15 mouse cellular contexts compared by ENCODE assay signal in genomic region chr5:24861449-24861930, GRCm38 (mm10). TPM values are rescaled to one million over a fixed set of nuclear protein-coding genes. Genes with fewer than 3 reads are reported as not detected.
DNase-seq lines count a peak whose midpoint lies in the region; ATAC-seq lines count a peak whose summit lies in the region.
"Had no signal": no experiment of that assay in that cellular context is flagged by ENCODE, and none has a peak within 500 bp of the region (broad histone marks: within the 10 kb centered on the region; RNA-seq: fewer than 3 reads in every experiment).

No protein-coding gene starts in this region.

- ATAC-seq in forebrain, embryonic 13.5 days = peak; percentile 16; the same call in 1 of the 2 replicates
- no peak for ATAC-seq in forebrain, embryonic 11.5 days (replicated peaks; ENCODE audit: low FRiP score)
- ATAC-seq in heart, embryonic 11.5 days (replicated peaks; ENCODE audit: insufficient number of reproducible peaks, low FRiP score, low TSS enrichment) = peak; percentile 57
- no peak for ATAC-seq in liver, embryonic 13.5 days (ENCODE audit: low read depth)
- ATAC-seq in liver, embryonic 11.5 days (replicated peaks; ENCODE audit: low FRiP score) = no peak

- H3K27me3 ChIP-seq in forebrain, embryonic 13.5 days = no peaks in the 10 kb centered on the region
- H3K27me3 ChIP-seq in forebrain, embryonic 11.5 days (ENCODE audit: control insufficient read depth, insufficient read depth, low read length) = no peaks in the 10 kb centered on the region
- no peaks in the 10 kb centered on the region for H3K27me3 ChIP-seq in heart, embryonic 11.5 days (ENCODE audit: control insufficient read depth, insufficient read depth, low read length)
- H3K27me3 ChIP-seq in liver, embryonic 13.5 days = no peaks in the 10 kb centered on the region
- no peaks in the 10 kb centered on the region for H3K27me3 ChIP-seq in liver, embryonic 11.5 days (replicated peaks; ENCODE audit: control insufficient read depth, insufficient read depth, low read length)
- H3K27me3 ChIP-seq: CH12.LX; lung, embryonic 15.5 days; stomach, embryonic 15.5 days had no signal

- intact Hi-C loops in heart, postnatal 25 days (cut with DNase I) = no loop called here

- DNase-seq in forebrain, embryonic 11.5 days (ENCODE audit: low spot score) = no peak
- DNase-seq in heart, postnatal 25 days (ENCODE audit: low spot score) = no peak
- no peak for DNase-seq in liver, embryonic 13.5 days
- DNase-seq in liver, embryonic 11.5 days (ENCODE audit: low spot score) = no peak
- DNase-seq in right cerebral cortex, postnatal 25 days = no peak
- DNase-seq: kidney, adult 11 months; thymus, adult 18-20 months; thymus, postnatal 4 days had no signal

- H3K36me3 ChIP-seq in forebrain, embryonic 13.5 days (ENCODE audit: poor library complexity, severe bottlenecking) = peaks cover 47% of the 10 kb centered on the region
- H3K36me3 ChIP-seq in forebrain, embryonic 11.5 days (ENCODE audit: control insufficient read depth, insufficient read depth, low read length) = no peaks in the 10 kb centered on the region; the same call in 1 of the 2 replicates
- H3K36me3 ChIP-seq in heart, embryonic 11.5 days (ENCODE audit: control insufficient read depth, insufficient read depth, low read length) = peaks cover 6% of the 10 kb centered on the region
- H3K36me3 ChIP-seq in liver, embryonic 13.5 days = peaks cover 5% of the 10 kb centered on the region; the same call in 1 of the 2 replicates
- peaks cover 3% of the 10 kb centered on the region; the same call in 1 of the 2 replicates for H3K36me3 ChIP-seq in liver, embryonic 11.5 days (ENCODE audit: control insufficient read depth, insufficient read depth, low read length)
- H3K36me3 ChIP-seq: stomach, embryonic 15.5 days had no signal

- H3K4me1 ChIP-seq in forebrain, embryonic 13.5 days = peaks cover 9% of the 10 kb centered on the region; the same call in 1 of the 2 replicates
- no peaks in the 10 kb centered on the region for H3K4me1 ChIP-seq in forebrain, embryonic 11.5 days (replicated peaks; ENCODE audit: control insufficient read depth, insufficient read depth, low read length)
- peaks cover 22% of the 10 kb centered on the region for H3K4me1 ChIP-seq in heart, embryonic 11.5 days (ENCODE audit: control insufficient read depth, insufficient read depth, low read length)
- peaks cover 57% of the 10 kb centered on the region for H3K4me1 ChIP-seq in liver, embryonic 13.5 days (replicated peaks)
- H3K4me1 ChIP-seq in liver, embryonic 11.5 days (replicated peaks; ENCODE audit: control insufficient read depth, insufficient read depth, low read length) = peaks cover 22% of the 10 kb centered on the region
- H3K4me1 ChIP-seq: lung, embryonic 15.5 days; stomach, embryonic 15.5 days had no signal

- H3K9ac ChIP-seq in forebrain, embryonic 13.5 days = no peak overlapping the region
- no peak overlapping the region for H3K9ac ChIP-seq in forebrain, embryonic 11.5 days (ENCODE audit: low read length)
- H3K9ac ChIP-seq in heart, embryonic 11.5 days (ENCODE audit: low read depth, low read length) = no peak overlapping the region
- no peak overlapping the region for H3K9ac ChIP-seq in liver, embryonic 13.5 days
- no peak overlapping the region for H3K9ac ChIP-seq in liver, embryonic 11.5 days (ENCODE audit: low read depth, low read length)
- H3K9ac ChIP-seq: liver, embryonic 14.5 days; lung, embryonic 15.5 days; stomach, embryonic 15.5 days had no signal

- H3K4me3 ChIP-seq in forebrain, embryonic 13.5 days = no peak overlapping the region
- no peak overlapping the region for H3K4me3 ChIP-seq in forebrain, embryonic 11.5 days (ENCODE audit: low read depth, low read length)
- no peak overlapping the region for H3K4me3 ChIP-seq in heart, embryonic 11.5 days (ENCODE audit: low read depth, low read length)
- no peak overlapping the region for H3K4me3 ChIP-seq in liver, embryonic 13.5 days (replicated peaks)
- H3K4me3 ChIP-seq in liver, embryonic 11.5 days (ENCODE audit: low read depth, low read length) = no peak overlapping the region
- H3K4me3 ChIP-seq: erythroblast, embryonic 14.5 days; lung, embryonic 15.5 days; stomach, embryonic 15.5 days had no signal

- H3K9me3 ChIP-seq in forebrain, embryonic 13.5 days (replicated peaks) = no peaks in the 10 kb centered on the region; the same call in 1 of the 2 replicates
- H3K9me3 ChIP-seq in forebrain, embryonic 11.5 days (ENCODE audit: control insufficient read depth, low read length) = no peaks in the 10 kb centered on the region
- no peaks in the 10 kb centered on the region for H3K9me3 ChIP-seq in heart, embryonic 11.5 days (replicated peaks; ENCODE audit: control insufficient read depth, low read length)
- H3K9me3 ChIP-seq in liver, embryonic 13.5 days (replicated peaks) = peaks cover 7% of the 10 kb centered on the region; the same call in 1 of the 2 replicates
- no peaks in the 10 kb centered on the region for H3K9me3 ChIP-seq in liver, embryonic 11.5 days (ENCODE audit: control insufficient read depth, low read length)
- H3K9me3 ChIP-seq: lung, embryonic 15.5 days; stomach, embryonic 15.5 days had no signal

- peak overlapping the region; percentile 62; the same call in 1 of the 2 replicates for H3K27ac ChIP-seq in forebrain, embryonic 13.5 days
- no peak overlapping the region for H3K27ac ChIP-seq in forebrain, embryonic 11.5 days (ENCODE audit: low read depth, low read length)
- H3K27ac ChIP-seq in heart, embryonic 11.5 days (ENCODE audit: low read depth, low read length) = peak overlapping the region; percentile 75
- peak overlapping the region; percentile 13; the same call in 1 of the 2 replicates for H3K27ac ChIP-seq in liver, embryonic 13.5 days
- H3K27ac ChIP-seq in liver, embryonic 11.5 days (ENCODE audit: low read depth, low read length) = no peak overlapping the region
- H3K27ac ChIP-seq: liver, embryonic 14.5 days; lung, embryonic 15.5 days; stomach, embryonic 15.5 days had no signal

- WGBS in forebrain, embryonic 13.5 days = 90% methylated on average over 9 of the region's 9 CpGs
- WGBS in forebrain, embryonic 11.5 days = 88% methylated on average over 9 of the region's 9 CpGs
- WGBS in heart, embryonic 11.5 days (ENCODE audit: insufficient replicate concordance) = 57% methylated on average over 9 of the region's 9 CpGs
- 76% methylated on average over 9 of the region's 9 CpGs for WGBS in liver, embryonic 13.5 days (ENCODE audit: insufficient replicate concordance)
- WGBS in liver, embryonic 11.5 days = 84% methylated on average over 9 of the region's 9 CpGs

- H3K4me2 ChIP-seq in forebrain, embryonic 13.5 days = no peak overlapping the region
- H3K4me2 ChIP-seq in forebrain, embryonic 11.5 days (ENCODE audit: low read depth, low read length, severe bottlenecking) = no peak overlapping the region
- H3K4me2 ChIP-seq in heart, embryonic 11.5 days = no peak overlapping the region
- H3K4me2 ChIP-seq in liver, embryonic 13.5 days = no peak overlapping the region
- no peak overlapping the region for H3K4me2 ChIP-seq in liver, embryonic 11.5 days
- H3K4me2 ChIP-seq: lung, embryonic 15.5 days; stomach, embryonic 15.5 days had no signal

RNA-seq across cellular contexts. Expression of gene Rheb, which starts 19.1 kb away (rescaled TPM):
- 232 and 237 TPM in 2 replicates for polyA plus RNA-seq in forebrain, embryonic 13.5 days (2015; fragmentation: Nextera tagmentation; extraction: Ambion mirVana)
- polyA plus RNA-seq in forebrain, embryonic 11.5 days (2014; fragmentation: Nextera tagmentation; extraction: Ambion mirVana) = 189 and 202 TPM in 2 replicates
- 242 and 245 TPM in 2 replicates for polyA plus RNA-seq in heart, embryonic 11.5 days (2014; fragmentation: Nextera tagmentation; extraction: Ambion mirVana)
- total RNA-seq in heart, postnatal 25 days (2021) = 10 to 100 TPM; 75.5 to 82.9 TPM
- polyA plus RNA-seq in liver, embryonic 13.5 days (2015; fragmentation: Nextera tagmentation; extraction: Ambion mirVana) = 105 and 133 TPM in 2 replicates
- 168 and 169 TPM in 2 replicates for polyA plus RNA-seq in liver, embryonic 11.5 days (2014; fragmentation: Nextera tagmentation; extraction: Ambion mirVana)

Comparison
In these comparisons a context has a peak if more than half of its experiments do, and no peak if none do; other contexts are left out.
1. ATAC-seq: peak in forebrain, embryonic 13.5 days (single experiment) and heart, embryonic 11.5 days (single experiment); none in forebrain, embryonic 11.5 days (single experiment), liver, embryonic 13.5 days (single experiment) and liver, embryonic 11.5 days (single experiment).
2. H3K27ac ChIP-seq: peak in forebrain, embryonic 13.5 days (single experiment), heart, embryonic 11.5 days (single experiment) and liver, embryonic 13.5 days (single experiment); none in forebrain, embryonic 11.5 days (single experiment) and liver, embryonic 11.5 days (single experiment).